Mouse (Mus musculus) urinary bladder, adult 18-20 months (tissue): ENCODE data around the gene Rmnd1.
A peak's percentile ranks its signal among the peaks of the same experiment; 100 is the strongest.

Experiments
- DNase-seq, 2 experiments: peaks; one replicate each; pipeline ENCODE4 v3.0.0; 2022; ENCODE audit warnings: low spot score in 2 of 2, mixed read lengths in 2 of 2

Rmnd1 gene

DNA sequence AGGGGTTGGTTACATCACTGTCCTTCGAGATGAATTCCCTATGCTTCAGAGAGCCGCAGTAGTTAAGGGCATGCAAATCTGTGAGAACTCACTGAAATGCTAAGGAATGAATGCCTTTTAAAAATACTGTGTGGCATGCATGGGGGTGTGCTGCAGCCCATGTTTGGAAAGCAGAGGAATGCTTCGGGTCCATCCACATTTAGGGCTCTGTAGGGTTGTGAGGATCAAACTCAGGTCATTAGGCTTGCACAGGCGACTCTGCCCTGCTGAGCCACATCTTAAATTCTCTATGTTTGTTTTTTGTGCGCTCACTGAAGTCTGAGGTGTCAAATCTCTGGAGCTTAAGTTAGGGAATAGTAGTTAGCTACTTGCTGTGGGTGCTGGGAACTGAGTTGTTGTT is 41.1 kb downstream of the Rmnd1 start:
- no peak for DNase-seq

GRCm38 (mm10) chr10:4390550-4390949 is 41.6 kb downstream of the Rmnd1 start:
- no peak for DNase-seq

DNA sequence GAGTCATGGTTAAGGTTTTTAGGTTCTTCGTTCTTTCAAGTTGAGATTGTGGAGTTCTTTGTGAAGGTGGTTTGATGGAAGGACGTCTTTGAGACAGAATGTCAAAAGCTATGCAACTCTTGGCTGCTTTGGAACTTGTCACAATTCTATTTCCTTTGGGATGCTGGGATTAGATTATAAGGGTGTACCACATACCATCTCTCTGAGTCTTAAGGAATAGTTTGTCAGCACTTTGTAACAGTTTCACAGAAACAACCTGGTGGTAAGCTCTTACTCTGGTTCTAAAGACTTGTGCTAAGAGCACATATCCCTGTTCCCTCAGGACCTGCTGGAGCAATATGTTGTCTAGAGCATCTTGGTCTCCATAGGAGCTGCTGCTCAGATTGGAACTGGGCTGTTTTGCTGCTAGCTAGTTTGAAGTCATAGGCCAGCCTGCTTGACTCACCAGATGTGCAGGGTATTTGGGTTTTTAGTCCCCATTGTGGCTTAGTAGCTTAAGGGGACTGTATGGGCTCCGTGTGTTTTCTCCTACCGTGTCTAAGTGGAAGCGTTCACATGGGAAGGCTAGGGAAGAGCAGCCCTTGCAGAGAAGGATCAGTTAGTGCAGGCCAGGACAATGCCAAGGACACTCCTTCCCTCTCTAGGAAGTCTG is 42.6 kb downstream of the Rmnd1 start:
- DNase-seq = no peak

DNA sequence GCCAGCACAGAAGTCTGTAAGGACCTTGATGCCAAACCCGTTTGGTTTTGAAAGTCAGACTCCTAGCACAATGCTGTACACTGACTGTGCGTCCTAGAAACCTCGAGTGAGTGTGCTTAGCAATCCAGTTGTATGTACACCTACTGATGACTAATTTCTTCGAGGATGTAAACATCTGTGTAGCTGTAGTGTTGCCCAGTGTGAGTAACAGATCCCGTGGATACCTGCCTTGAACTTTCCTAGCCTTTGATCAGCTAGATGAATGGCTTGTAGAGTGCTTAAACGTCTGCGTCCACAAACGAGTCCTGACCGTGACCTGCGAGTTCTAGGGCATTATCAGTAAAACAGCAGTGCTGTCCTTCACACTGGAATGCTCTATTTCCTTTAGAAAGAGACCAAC is 43.2 kb downstream of the Rmnd1 start:
- DNase-seq = no peak

DNA sequence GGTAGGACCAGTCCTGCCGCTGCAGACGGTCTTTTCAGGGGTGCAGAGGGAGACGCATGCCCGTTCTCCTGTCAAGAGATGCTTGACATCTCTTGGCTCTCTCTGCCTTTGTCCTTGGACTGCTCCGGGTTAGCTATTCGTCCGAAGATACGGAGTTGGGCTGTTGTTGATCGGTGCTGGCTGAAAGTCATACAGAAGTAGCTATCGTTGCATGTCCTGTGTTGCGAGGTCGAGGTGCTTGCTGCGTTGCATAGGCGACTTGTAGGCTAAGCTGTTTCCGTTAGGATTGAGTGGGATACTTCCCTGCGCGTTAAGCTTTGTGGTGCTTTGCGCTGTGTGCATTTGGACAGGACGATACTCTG is 43.8 kb downstream of the Rmnd1 start:
- no peak for DNase-seq

- peak; percentile 44 to 53 for DNase-seq
Measured at GRCm38 (mm10) chr10:4387701-4388383, 44.3 kb downstream of the Rmnd1 start, which contains the start of gene Zbtb2. Gene Zbtb2, minus strand, starts transcription at chr10:4388108.

DNA sequence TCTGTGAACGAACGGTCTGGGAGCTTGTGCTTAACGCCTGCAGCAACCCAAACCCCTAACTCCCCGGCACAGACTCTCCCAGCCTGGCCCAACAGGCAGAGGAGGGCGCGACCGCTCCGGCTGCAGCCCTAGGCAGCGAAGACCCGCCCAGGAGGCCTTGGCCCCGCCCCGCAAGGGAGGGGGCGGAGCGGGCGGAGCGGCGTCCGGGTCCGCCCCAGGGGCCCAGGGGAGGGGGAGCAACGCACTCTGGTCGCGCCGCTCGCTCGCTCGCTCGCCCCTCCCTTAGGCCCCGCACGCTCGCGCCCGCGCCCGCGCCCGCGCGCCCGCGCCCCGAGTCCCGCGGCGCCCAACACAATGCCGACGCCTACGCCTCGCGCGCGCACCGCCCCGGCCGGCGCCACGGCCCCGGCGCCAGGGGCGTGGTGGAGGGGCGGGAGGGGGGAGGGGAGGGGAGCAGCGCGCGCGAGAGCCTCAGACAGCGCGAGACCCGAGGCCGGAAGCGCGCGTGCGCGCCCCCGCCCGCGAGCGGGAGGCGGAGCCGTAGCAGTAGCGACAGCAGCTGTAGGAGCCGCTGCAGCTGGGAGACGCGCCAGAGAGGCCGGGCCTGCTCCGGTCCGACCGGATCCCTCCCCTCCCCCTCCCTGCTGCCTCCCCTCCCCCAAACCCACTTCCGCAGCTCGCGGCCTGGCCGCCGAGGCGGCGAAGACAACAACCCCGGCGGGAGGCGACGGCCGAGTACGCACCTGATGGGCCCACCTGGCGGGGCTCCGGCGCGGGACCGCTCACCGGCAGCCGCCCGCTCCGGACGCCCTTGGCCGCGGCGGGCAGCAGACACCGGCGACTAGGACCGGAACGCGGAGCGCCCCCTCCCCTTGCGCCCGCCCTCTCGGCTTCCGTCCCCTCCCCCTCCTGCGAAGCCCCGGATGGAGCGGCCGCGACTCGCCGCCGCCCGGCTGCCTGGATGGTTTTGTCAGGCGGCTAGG is 45.3 kb downstream of the Rmnd1 start:
- peak; percentile 78 to 91 for DNase-seq

GRCm38 (mm10) chr10:4384244-4384643 is 47.9 kb downstream of the Rmnd1 start:
- DNase-seq = no peak

GRCm38 (mm10) chr10:4380748-4381147 is 51.4 kb downstream of the Rmnd1 start:
- DNase-seq = no peak

GRCm38 (mm10) chr10:4376931-4377330 is 55.3 kb downstream of the Rmnd1 start:
- DNase-seq = no peak

- no peak for DNase-seq
Measured at GRCm38 (mm10) chr10:4376461-4376860, 55.7 kb downstream of the Rmnd1 start.

DNA sequence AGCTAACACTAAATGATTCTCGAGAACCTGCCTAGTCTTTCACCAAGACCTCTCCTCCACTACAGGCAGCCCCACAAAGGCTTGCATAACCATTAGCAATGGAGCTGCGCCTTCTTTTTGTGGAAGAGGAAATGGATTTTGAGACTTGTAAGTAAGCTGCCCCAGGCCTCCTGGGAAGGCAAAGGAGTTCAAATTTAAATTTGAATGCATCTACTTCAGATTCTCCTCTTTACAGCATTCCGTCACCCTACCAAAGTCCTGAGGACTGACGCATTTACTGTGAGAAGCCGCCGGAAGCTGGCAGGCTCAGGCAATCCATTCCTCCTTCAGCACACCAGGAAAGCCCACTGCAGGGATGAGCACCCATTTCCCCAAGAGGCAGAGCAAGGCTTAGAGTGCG is 56.9 kb downstream of the Rmnd1 start:
- DNase-seq = no peak

- no peak for DNase-seq
Measured at GRCm38 (mm10) chr10:4374734-4375133, 57.5 kb downstream of the Rmnd1 start.

DNA sequence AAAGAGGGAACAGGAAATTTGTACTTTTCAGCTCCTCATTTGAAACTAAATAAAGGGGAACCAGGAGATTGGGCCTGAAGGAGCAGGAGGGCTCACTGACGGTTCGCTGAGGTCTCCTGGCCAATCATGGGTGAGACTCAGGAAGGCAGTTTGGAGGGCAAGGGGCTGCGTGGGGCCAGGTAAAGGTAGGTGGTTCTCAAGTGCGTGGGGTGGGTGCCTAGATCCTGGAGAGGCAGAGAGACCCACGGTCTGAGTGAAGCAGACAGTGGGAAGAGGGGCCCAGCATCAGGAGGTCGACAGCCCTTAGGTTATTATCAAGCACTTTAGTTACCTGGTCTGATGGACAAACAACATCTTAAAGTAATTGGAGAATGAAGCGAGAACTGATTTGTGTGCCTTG is 57.9 kb downstream of the Rmnd1 start:
- DNase-seq = no peak

DNA sequence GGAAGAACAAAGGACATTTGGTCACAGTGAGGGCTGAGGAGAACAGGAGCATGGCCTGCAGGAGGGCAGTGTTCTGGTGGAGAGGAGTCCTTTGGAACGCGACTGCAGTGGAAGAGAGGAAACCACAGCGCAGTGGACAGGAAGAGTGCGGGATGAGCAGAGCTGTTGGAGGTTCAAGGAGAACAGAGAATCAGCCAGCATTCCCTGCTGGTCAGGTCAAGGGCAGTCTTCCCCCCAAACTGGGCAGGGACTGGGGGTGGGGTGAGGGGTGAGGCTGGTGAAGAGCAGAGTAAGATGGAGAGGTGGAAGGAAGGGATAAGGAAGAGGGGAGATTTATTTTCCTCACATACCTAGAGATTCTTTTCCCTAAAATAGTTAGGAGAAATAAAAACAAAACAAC is 58.6 kb downstream of the Rmnd1 start:
- no peak for DNase-seq

GRCm38 (mm10) chr10:4372011-4372410 is 60.2 kb downstream of the Rmnd1 start:
- no peak for DNase-seq

DNA sequence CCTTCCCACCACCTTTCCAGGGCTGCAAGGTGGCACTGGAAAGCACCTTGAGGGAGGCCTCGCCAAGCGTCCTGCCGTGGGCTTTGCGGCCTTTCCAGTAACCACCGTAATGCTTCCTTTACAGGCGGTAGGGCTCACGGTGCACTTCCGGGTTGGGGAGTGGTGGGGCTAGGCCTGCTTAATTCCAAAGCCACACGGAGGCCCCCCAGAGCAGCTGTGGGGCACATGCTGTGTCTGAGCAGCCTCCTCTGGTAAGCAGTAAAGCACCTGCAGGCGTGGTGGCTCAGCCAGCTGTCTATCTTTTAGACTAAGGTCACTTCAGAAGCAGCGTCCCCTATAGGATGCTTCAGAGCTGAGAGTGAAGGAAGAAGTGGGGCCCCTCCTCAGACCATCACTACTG is 62.1 kb downstream of the Rmnd1 start:
- DNase-seq = no peak

GRCm38 (mm10) chr10:4364618-4365017 is 67.6 kb downstream of the Rmnd1 start:
- no peak for DNase-seq

GRCm38 (mm10) chr10:4357435-4357834 is 74.8 kb downstream of the Rmnd1 start:
- DNase-seq = no peak

DNA sequence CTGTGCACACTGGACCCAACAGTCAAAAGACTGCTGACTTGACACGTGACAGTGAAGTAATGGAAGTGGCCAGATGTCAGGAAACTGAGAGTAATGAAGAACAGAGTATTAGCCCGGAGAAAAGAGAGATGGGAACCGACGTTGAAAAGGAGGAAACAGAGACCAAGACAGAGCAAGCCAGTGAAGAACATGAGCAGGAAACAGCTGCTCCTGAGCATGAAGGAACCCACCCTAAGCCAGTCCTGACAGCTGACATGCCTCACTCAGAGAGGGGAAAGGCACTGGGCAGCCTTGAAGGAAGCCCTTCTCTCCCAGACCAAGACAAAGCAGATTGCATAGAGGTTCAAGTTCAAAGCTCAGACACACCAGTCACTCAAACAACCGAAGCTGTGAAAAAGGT is 75.5 kb downstream of the Rmnd1 start:
- no peak for DNase-seq

GRCm38 (mm10) chr10:4355882-4356451 is 76.2 kb downstream of the Rmnd1 start:
- no peak for DNase-seq
